Mouse (Mus musculus) layer of hippocampus, postnatal 36 days (tissue): ENCODE data around the gene Pakap. TPM values are rescaled to one million over a fixed set of nuclear protein-coding genes. Genes with fewer than 3 reads are reported as not detected.

Experiments used
- DNase-seq, 2 experiments: peaks; one replicate each; pipeline ENCODE4 v3.0.0; 2022
- total RNA-seq, 2 experiments: library from RNA; stranded (reverse); gene quantifications; 2 replicates each; pipeline ENCODE4 v1.2.3; 2021

Gene Pakap
- total RNA-seq, 2 experiments from 2014 or later: 18.3 to 23.7 TPM

DNA sequence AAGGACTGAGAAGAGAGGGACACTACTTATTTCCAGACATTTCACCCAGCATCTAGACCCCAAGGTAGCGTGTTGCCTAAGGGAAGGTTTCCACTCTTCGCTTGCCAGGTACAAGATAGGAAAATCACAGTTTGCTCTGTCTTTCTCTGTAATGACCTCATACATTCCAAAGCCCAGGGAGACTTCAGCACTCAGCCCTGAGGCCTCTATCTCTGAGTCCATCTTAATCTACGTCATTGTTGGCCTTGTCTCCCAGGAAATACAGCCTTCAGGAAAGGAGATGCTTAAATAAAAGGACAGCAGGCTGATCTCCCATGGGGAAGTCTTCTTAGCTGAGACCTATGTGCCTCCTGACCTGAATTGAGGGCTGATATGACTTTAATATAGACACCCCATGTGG is 234.4 kb downstream of the Pakap start:
- no peak for DNase-seq

DNA sequence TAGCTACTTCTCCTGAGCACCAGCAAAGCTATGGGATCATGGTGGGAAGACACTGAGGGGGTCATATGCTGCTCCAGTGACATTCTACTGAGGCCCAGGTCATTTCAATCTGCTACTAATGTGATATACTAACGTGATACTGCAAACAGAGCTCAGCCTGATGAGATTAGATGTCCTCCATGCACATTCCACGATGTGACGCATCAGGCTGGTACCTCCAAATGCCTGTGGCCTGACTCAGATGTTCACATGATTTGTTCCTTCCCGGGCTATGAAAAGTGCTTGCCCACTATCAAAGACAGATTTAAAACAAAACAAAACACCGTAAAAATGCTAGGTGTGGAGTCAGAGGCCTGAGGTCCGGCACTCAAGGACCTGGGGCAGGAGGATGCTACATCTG is 236.9 kb downstream of the Pakap start:
- no peak for DNase-seq

DNA sequence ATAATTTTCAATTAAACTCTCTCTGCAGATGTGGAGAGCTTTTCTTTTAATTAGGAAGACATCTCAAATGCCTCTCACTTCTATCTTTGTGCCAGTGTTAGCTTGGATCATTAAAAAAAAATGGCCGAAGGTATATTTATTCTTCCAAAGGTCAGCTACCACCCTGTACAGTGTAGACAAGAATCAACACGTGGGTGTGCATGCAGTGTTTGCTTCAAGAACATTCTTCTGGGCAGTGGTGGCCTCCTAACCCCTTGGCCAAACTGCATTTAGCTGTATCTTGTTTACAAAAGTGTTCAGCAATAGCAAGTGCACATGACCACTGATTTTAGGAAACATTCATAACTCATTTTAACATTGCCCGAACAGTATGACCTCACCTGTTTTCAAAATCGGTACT is 241.5 kb downstream of the Pakap start:
- no peak for DNase-seq

DNA sequence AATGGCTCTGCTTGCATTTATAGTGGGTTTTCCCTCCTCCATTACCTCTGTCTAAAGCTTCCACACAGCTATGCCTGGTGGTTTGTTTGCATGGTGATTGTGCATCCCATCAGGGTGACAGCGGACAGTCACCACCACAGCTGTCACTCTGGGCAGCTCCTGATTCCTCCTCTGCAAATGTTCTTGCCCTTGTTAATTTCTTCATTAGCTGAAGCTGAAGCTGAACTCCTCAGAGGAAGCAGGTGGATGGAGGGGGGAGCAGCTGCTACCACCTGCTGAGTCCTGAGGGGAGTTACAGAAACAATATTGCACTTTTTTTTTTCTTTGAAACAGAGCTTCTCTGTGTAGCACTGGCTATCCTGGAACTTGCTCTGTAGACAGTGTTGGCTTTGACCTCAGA is 244.1 kb downstream of the Pakap start:
- DNase-seq: no peak

DNA sequence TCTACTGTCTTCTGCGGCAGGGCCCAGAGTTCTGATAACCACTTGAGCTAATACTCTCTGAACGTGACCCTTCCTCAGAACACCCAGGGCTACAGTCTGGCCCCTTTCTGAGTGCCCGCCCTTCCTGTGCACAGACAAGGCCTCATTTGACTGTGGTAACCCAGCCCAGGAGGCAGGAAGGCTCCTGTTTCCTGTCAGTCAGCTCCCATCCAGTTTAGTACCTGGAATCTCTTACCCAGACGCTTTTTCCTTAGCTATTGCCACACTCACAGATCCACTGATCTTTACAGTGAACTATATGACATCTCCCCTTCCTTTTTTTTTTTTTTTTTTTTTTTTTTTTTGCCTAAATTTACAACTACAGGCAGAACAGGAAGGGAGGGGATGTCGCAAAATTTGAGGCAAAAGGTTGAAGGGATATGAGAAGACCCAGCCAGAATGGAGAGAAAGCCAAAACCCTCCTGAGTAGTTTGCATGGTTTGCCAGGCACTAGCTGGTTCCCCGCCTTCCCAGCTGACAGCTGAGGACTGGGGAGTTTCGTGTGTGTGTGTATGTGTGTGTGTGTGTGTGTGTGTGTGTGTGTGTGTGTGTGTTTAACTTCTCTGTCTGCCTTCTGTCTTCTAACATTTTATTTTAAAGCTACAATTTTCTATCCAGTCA is 245.1 kb downstream of the Pakap start:
- no peak for DNase-seq

DNA sequence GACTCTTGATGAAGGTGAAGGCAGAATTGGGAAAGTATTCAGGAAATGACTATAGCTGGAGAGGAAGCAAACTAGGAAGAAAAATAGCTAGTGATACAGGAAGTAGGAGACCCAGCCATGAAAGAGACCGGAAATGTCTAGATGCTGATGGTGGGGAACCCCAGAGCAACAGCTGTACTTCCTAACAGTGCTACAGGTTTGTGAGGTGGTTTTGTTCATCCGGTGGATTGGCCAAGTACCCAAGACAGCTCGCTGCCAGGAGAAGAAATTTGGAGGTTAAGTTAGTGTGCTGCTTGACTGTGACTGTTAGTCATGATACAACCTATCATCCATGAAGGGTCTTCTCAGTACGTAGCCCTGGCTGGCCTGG is 245.6 kb downstream of the Pakap start:
- DNase-seq: no peak

DNA sequence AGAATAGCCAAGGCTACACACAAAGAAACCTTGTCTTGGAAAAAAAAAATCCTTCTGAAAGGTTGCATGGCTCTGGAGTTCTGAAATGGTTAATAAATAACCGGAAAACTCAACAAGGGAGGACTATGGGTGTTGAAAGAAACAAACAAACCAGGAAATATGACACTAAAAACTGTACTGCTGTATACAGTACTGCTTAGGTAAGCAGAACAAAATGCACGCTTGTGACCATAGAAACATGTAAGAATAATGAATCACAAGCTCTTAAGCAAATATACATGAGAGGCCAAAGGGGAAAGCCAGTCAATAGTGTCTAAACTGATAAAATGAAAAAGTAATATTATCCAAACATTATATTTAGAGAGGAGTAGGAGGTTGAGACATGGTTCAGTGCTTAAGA is 247.4 kb downstream of the Pakap start:
- DNase-seq: no peak

DNA sequence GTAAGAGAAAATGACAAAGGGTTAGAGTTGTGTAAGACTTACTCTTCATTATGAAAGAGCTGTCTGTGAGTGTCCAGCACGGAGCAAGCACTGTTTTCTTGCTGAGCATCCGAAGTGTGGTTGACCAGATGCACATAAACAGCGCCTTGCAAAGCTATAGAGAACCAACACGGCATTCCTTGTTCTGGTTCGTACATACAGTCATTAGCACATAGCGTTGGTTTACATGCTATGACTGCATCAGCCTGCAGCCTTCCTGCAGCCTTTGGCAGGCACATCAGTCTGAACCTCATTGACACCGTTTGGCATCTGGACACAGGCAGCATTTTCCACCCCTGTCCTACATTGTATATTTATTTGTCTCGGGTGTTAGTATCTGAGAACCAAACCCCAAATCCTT is 248.2 kb downstream of the Pakap start:
- no peak for DNase-seq

DNA sequence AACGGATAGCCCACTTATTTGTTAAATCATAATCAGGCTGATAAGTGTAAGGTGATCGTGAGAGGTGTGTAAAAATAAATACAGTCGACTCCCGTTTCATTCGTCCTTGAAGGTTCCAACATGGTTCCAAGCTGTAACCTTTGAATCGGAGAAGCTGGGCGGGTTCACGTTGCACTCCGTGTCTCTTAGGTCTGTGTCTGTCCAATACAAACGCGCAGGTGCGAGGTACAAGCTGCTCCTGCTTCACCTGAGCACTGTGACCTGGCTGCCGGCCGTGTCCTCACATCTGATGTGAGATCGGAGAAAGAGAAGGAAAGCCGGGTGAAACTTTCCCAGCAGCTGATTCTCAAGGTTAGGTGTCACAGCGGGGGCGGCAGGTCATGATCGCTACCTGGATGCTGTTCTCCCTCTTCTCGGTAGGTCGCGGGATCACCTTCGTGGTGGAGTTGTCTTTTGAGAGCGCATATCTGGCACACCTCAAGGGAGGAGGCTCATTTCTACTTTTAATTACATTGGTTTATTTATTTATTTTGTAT is 252.9 kb downstream of the Pakap start:
- DNase-seq: no peak

DNA sequence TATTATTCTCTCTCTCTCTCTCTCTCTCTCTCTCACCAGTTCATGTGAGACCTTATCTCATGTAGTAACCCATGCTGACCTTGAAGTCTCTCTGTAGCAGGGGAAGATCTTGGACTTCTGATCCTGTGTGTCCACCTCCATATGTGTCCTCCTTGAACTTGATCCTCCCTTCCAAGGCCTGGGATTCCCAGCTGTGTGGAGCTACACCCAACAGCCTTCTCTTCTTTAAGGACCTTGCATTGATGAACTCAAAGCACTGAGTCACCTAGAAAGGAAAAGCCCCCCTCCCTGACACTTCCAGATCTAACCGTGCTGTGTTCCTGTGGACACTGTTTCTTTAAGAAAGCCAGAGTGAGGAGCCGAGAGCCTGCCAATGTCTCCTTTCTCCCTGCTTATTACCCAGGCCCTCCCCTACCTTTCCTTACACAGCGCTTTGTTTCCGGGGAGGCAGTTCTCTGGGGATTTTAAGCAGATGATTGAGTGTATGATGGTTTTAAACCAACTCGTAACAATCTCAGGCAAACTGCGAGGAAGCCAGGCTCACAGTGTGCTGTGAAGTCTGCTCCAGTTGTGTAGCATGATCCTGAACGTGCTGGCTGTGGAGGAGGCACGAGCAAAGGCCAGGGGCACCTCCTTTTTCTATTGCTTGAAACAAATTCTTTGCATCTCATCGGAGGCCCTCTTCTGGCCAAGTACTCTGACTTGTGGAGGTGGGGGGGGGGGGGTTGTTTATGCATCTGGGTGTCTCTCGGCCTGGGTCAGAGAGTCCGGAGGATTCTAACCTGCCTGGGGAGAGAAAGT is 253.8 kb downstream of the Pakap start:
- DNase-seq: no peak

DNA sequence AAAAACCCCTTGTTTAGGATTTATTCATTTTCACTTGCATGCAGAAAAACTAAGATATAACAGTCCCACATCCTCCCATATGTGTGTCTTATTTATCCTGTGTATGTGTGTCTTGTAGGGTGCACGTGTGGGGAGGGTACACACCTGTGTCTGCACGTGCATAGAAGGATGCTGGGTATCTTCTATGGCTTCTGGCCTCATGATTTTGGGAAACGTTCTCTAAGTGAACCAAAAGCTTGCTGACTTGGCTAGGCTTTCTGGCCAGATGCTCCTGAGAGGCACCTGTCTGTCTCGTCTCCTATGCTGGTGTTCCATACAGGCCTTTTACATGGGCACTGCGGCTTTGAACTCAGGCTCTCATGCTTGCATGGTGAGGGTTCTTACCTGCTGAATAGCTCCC is 254.7 kb downstream of the Pakap start:
- DNase-seq: no peak

DNA sequence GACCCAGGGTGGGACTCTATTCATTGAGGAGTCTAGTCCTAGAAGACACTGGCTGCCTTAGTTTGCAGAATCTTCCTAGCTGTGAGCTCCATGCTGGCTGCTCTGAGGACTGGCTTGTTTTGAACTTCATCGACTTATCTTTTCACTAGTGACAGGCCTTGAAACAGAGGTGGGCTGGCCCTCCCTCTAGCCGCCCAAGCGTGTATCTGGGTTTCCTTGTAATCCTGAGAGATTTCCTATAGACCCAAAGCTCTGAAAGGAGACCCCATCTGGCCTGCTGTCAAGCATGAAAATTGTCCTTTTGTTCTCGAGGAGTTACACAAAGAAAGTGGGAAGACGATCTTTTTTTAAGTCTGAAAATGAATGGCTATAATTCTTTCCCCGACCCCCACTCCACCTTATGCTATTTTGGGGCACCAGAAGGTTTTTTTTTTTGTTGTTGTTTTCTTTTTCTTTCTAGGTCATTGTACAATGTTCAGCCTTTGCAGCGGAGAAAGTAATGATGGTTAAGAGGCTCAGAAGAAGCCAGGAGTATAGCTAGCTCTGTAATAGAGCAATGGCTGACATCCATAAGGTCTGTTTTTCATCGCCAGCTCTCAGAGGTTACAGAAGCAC is 256.8 kb downstream of the Pakap start:
- no peak for DNase-seq

DNA sequence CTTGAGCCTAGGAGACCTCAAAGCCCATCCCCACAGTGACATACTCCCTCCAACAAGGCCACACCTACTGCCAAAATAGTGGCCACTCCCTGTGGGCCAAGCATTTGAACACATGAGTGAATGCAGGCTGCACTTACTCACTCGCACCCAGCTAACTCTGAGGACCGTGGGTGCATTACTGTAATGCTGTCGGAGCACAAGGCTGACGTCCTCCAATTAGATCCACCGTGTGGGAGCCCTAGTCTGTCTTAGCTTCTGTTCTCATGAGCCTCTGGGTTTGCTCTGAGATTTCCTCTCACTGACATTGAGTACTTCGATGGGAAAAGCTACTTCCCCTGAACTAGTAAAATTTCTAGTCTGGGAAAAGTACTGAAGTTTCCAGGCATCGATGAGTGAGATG is 258.3 kb downstream of the Pakap start:
- no peak for DNase-seq

DNA sequence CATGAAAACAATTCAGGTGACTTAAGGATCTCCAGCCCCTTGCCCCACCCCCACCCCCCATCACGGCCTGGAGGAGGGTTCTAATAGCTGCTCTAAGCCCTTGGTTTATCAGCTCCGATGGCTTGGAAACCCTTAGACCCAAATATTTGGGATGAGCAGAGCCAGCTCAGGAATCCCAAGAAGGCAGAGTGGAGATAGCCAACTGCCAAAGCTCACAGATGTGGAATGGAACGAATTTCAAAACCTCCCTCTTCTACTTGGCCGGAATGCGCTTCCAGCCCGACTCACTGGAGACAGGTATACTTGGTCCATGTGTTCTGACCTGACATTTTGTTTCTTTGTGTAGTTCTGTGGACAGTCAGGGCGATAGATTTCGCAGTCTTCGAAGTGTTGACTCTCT is 261.2 kb downstream of the Pakap start:
- DNase-seq: no peak

DNA sequence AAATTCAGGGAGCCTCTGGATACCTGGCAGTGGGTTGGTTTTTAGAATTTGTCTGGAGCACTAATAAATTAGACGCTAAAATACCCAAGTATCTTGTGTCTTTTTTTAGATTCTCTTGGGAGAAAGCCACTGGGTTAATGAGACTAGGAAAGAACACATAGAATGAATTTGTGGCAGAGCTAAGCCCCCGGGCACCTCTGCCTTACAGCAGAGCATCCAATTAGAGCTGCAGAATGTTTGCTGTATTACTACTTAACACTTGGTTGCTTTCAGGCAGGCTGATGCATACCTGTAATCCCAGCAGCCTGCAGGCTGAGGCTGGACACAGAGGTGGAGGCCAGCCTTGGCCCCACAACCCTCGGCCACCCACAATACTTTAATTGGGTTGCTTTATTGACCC is 261.8 kb downstream of the Pakap start:
- no peak for DNase-seq

DNA sequence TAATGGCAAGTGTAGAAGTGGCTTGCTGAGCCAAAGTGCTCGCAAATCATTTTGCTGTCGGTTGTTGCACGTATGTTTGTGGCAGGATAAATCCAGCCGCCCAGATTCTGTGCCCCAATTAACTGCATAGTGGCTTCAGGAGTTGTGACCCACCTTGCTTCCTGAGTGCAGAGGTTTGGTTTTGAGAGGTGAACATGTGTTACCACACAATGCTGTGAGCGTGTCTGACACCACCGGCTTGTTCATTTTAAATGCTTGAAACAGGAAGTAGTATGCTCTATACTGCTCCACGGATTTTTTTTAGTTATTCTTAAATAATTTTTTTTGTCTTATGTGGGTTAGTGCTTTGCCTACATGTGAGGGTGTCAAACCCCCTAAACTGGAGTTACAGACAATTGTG is 264.3 kb downstream of the Pakap start:
- DNase-seq: no peak

DNA sequence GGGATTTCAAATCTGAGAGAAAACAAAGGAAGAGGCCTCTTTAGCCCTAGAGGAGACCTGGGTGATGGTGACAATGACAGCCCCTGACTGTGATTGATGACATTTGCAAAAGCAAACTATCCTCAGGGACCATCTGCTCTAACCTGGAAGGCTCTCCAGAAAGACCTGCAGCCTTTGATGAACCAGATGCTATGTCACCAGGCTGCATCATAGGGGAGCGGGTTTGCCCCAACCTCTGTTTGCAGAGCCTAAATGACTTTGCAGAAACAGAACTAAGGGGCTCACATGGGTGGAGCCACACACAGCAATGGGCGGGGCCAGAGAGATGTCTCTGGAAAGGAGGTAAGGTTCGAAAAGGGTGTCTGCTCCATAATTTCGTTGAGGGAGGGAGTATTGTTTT is 265.1 kb downstream of the Pakap start:
- no peak for DNase-seq

DNA sequence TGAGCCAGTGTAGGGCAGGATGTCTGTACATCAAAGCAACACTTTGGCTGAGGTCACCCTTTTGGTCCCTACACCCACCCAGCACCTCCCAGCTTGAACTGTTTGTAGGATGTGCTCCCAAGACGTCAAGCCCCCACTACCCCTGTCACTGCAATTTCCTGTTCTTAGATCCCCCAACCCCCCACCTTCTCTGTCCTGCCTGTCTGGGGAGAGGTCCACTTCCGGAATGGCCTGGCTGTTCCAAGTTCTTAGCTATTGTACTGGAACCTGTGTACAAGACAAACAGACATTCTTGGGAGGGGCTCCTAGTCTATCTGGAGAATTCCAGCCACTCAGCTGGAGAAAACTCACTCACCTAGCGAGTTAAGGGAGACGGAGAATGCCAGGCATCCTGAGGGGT is 266.2 kb downstream of the Pakap start:
- no peak for DNase-seq

DNA sequence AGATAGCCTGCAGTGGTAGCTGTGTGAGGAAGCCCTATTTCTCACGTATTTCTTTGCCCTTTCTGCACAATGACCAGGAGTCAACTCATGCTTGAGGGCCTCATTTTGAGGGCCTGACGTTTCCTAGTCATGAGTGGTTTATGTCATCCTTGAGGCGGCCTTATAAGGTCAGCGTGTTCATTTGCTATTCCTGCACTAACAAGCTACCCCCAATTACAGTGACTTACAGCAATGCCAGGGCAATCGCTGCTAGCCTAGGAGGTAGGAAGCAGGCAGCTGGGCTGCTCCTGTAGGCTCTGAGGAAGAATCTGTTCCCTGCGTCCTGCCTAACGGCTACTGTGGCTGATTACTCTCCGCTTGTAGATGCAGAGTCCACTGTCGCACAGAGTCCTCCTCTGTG is 269.1 kb downstream of the Pakap start:
- no peak for DNase-seq

DNA sequence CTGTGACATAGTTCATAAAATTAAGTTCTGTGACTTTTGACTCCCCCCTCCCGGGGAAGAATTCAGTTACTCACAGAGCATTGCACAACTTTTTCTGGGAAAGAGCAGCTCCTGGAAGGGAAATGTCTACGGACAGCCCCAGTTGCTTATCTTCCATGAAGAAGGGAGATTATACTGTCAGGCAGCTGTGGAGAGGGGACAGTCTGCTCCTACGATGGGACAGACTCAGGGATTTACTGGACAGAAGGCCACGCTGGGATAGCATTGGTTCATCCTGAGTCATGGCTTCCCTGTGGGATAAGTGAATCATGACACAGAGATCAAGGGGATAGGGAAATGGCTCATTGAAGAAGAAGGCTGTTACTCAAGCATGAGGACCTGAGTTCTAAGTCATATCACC is 271.4 kb downstream of the Pakap start:
- DNase-seq: no peak

DNA sequence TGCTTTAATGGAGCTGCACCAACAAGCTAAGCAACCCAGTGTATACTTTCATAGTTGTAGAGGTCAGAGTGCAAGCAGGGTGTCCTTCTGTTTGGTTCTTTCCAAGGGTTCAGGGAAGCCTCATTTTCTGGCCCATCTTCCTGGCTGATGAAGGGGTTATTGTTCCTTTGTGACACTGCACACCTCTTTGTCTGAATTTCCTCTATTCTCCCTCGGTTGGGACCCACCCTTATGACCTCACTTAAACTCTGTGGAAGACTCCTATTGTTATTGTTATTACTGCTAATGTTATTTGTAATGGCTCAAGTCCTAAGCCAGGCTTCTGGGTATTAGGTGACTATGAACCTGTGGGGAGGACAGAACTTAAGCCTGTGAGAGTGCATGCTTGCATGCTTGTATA is 273.9 kb downstream of the Pakap start:
- no peak for DNase-seq

DNA sequence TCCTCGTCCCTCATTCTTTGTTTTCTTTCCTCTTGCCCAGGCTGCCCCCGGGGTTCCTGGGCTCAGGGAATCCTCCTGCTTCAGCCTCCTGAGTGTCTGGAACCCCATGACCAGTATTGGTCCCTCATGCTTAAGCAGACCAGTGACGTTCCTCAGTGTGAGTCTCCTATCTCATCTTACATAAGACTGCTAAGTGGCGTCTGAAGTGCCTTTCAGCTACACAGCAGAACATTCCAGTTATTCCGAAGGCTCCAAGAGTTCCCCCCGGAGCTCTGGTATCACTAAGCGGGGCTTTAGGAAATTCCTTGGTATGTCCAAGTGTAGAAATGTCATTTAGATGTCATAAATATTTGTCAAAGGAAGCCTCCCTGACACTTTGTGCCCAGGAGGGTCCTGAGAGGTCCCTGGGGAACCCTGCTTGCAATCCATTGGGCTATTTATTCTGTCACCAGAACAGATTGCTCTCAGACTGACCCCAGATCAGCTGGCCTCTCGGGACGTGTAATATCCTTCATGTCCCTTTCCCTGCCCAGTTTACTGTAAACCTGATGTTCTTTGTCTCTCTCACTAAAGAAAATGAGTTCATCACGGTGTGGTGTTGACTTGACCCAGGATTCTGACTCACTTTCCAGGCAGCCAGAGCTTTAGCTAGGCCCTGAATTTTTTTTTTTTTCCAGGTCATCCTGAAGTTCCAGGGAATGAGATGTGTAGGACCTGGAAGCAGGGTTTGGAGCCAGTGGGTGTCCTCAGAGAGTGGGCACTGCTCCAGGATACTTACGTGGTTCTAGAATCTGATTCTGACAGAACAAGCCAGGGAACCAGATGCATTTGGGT is 274.7 kb downstream of the Pakap start:
- no peak for DNase-seq

DNA sequence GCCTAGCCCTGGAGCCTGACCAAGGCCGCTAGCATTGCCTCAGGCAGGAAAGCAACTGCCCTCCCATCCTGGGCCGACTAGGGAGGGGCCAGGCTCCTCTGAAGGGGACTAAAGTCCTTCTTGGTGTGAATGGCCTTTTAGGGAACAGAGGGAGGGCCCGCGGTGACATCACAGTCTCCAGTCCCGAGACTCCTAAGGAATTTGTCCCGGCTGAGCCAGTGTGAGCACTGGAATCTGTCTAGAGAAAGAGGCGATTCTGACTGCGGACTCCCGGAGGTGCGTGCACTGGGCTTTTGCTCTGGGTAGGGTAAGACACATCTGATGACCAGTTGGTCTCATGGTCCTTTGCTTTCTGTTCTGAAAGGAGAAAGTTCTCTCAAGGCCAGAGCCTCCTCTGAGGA is 277.1 kb downstream of the Pakap start:
- DNase-seq: no peak
